Mouse (Mus musculus) midbrain, embryonic 10.5 days (tissue): ENCODE data around the gene Gm43517. TPM values are rescaled to one million over a fixed set of nuclear protein-coding genes. Genes with fewer than 3 reads are reported as not detected.

Experiments used
- DNase-seq: peaks from one replicate; pipeline ENCODE4 v3.0.0-alpha.2; 2017; ENCODE audit warnings: low spot score
- H3K27ac ChIP-seq: fragments of 300-500 bp; sonication (generic); replicated peaks from 2 replicates; pipeline ENCODE4 v1.5.1; 2016; ENCODE audit warnings: mild to moderate bottlenecking
- H3K27me3 ChIP-seq: fragments of 300-500 bp; sonication (generic); 2 replicates; pipeline ENCODE4 v1.6.1; 2016; ENCODE audit warnings: low read depth, mild to moderate bottlenecking; ENCODE audit not compliant: poor library complexity, severe bottlenecking
- H3K36me3 ChIP-seq: fragments of 300-500 bp; sonication (generic); 2 replicates; pipeline ENCODE4 v1.6.1; 2016; ENCODE audit warnings: mild to moderate bottlenecking, moderate library complexity
- H3K4me1 ChIP-seq: fragments of 300-500 bp; sonication (generic); 2 replicates; pipeline ENCODE4 v1.6.1; 2016
- H3K4me3 ChIP-seq: fragments of 300-500 bp; sonication (generic); 2 replicates; pipeline ENCODE4 v1.5.1; 2016; ENCODE audit warnings: mild to moderate bottlenecking, moderate library complexity
- H3K9me3 ChIP-seq: fragments of 300-500 bp; sonication (generic); replicated peaks from 2 replicates; pipeline ENCODE4 v1.6.1; 2016; ENCODE audit warnings: mild to moderate bottlenecking
- WGBS: fragments of 180-500 bp; shearing (Covaris S2); methylation state at CpG from one replicate; pipeline ENCODE4 v1.1.7; 2016; 5-methylcytosine and 5-hydroxymethylcytosine counted together
- polyA plus RNA-seq: library from polyadenylated mRNA; unstranded; fragments of >200 nt; fragmentation: Nextera tagmentation; extraction: Ambion mirVana; gene quantifications from 2 replicates; pipeline ENCODE4 v1.2.1, GENCODE M21; 2016

Gm43517 gene
- polyA plus RNA-seq, 1 experiment from 2014 or later = not detected

DNA sequence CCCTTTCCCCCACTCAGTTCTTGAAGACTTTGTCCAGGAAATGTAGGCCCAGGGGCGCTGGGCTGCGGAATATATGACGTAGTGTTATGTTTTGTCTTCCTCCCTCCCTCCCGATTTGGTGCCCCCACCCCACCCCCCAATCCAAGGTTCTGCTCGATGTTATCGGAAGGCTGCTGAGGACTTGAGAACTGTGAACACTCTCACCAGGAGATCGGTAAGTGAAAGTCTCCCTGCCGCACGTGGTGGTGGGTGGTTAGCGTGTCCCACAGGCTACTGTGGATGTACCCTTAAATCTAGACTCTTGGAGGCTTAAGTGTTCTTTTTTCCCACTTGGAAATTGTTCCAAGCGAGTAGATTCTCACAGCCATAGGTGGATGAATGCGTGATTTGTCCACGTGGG is 5.3 kb downstream of the Gm43517 start:
- H3K4me3 ChIP-seq = no peak overlapping the region
- DNase-seq = peak; percentile 25
- no peaks in the 10 kb centered on the region for H3K9me3 ChIP-seq
- no peaks in the 10 kb centered on the region for H3K36me3 ChIP-seq
- H3K4me1 ChIP-seq = 0 out of 2 replicates have a peak, but pooled peaks cover 4% of the 10 kb centered on the region
- WGBS = 1% methylated on average over 13 of the region's 13 CpGs
- peaks cover 100% of the 10 kb centered on the region for H3K27me3 ChIP-seq
- no peak overlapping the region for H3K27ac ChIP-seq

DNA sequence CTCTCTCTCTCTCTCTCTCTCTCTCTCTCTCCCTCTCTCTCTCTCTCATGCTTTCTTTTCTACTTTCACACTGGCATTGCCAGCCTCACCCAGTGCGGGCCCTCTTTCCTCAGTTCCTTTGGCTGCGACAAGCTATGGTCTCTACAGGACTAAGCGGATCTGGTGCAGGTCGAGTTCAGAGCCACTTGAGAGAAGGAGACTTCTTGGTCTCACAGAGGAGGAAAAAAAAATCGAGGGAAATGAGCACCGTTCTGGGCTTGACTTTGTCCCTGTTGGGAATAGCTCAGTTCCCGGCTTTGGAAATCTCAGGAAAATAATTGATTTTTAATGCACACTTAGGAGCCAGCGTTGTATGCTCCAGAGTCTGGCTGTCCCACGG is 5.9 kb downstream of the Gm43517 start:
- H3K27ac ChIP-seq = no peak overlapping the region
- 1% methylated on average over 9 of the region's 9 CpGs for WGBS
- no peaks in the 10 kb centered on the region for H3K9me3 ChIP-seq
- H3K4me1 ChIP-seq = 0 out of 2 replicates have a peak, but pooled peaks cover 2% of the 10 kb centered on the region
- H3K27me3 ChIP-seq = peaks cover 100% of the 10 kb centered on the region
- no peak for DNase-seq
- peak overlapping the region; percentile 49 for H3K4me3 ChIP-seq
- H3K36me3 ChIP-seq = no peaks in the 10 kb centered on the region

DNA sequence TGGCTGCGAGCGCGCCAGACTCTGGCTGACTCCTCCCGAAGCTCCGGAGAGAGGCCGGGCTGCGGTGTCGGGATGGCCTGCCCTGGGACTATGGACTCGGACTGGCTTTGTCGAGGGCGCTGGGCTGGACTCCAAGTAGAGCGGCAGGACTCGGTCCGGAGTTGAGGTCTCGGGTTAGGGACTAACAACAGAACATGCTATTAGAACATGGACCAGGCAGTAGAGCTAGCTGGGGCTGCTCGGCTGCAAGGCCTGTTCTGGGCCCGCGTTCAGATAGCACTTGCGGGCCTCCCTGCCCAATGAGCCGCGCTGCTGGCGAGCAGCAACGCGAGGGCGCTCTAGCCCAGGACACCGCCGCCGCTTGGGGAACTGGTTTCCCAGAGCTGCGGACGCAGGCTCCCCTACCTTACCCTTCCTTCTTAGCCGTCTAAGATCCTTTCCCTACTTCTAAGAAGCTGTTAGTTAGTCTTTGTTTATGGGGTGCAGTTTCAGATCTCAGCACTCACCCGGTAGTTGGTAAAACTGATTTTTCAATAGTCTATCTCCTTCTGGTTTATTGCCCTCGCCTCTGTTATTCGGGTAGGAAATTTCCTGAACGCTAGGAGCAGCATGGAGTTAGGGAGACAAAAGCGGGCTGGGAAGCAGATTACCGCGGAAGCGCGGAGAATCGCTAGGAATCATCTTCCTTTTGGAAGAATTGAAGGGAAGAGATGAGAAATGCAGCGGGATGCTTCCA is 6.5 kb downstream of the Gm43517 start:
- Histone ChIP-seq H3K27ac (0 out of 2 replicates have a peak overlapping the region, but pooled peaks have one; percentile 6), H3K36me3 (no peaks in the 10 kb centered on the region), H3K4me3 (peak overlapping the region; percentile 49), H3K4me1 (0 out of 2 replicates have a peak, but pooled peaks cover 2% of the 10 kb centered on the region), H3K9me3 (no peaks in the 10 kb centered on the region), H3K27me3 (peaks cover 100% of the 10 kb centered on the region)
- WGBS = under 1% methylated on average over 42 of the region's 42 CpGs
- peak; percentile 88 for DNase-seq

GRCm38 (mm10) chr12:49392041-49392390 is 7.0 kb downstream of the Gm43517 start:
- WGBS = 2% methylated on average over 10 of the region's 10 CpGs
- H3K4me1 ChIP-seq = 0 out of 2 replicates have a peak, but pooled peaks cover 2% of the 10 kb centered on the region
- no peaks in the 10 kb centered on the region for H3K9me3 ChIP-seq
- H3K27me3 ChIP-seq = peaks cover 100% of the 10 kb centered on the region
- H3K27ac ChIP-seq = no peak overlapping the region
- DNase-seq = no peak
- no peaks in the 10 kb centered on the region for H3K36me3 ChIP-seq
- H3K4me3 ChIP-seq = peak overlapping the region; percentile 49

DNA sequence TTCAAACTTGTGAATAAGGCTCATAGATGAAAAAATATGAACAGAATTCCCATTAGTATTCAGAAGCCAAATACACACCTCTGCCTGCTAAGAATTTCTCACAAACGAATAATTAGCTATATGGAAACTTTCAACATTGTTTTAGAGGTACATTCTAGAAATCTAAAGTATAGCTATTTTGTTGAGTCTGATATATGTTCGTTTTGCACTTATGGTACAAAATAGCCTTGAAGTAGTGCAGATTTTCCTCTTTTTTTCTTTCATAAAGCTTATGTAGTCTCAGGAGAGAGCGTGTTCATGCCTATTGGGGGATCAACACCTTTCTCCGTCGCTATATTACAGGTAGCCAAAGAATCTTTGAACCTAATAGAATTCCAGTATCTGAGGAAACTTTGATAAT is 7.9 kb downstream of the Gm43517 start:
- no peak overlapping the region for H3K4me3 ChIP-seq
- 4% methylated on average over 5 of the region's 5 CpGs for WGBS
- no peak for DNase-seq

DNA sequence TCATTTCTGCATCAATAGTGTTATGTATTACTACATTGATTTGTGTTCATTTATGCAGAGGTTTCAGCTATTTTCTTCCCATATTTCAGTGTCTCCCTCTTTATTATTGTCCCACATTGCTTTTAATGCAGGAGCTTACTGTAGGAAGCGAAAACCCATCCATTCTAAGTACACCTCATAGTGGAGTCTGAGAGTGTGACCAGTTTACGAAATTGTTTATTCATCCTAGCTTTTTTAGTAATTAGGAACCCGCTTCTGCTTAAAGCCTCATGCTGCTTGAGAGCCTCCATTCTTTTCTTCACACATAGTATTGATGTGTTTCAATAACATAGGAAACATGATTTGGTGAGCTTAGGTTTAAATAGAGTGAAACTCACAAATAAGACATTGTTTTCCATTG is 8.7 kb downstream of the Gm43517 start:
- 4% methylated on average over 3 of the region's 3 CpGs for WGBS
- peaks cover 100% of the 10 kb centered on the region for H3K27me3 ChIP-seq
- no peak overlapping the region for H3K27ac ChIP-seq
- H3K36me3 ChIP-seq = no peaks in the 10 kb centered on the region
- DNase-seq = no peak
- no peak overlapping the region for H3K4me3 ChIP-seq
- 0 out of 2 replicates have a peak, but pooled peaks cover 2% of the 10 kb centered on the region for H3K4me1 ChIP-seq
- H3K9me3 ChIP-seq = no peaks in the 10 kb centered on the region

More for the DNA sequence above, 7.9 kb downstream of the Gm43517 start:
- no peaks in the 10 kb centered on the region for H3K36me3 ChIP-seq
- H3K9me3 ChIP-seq = no peaks in the 10 kb centered on the region
- H3K27ac ChIP-seq = no peak overlapping the region
- 0 out of 2 replicates have a peak, but pooled peaks cover 2% of the 10 kb centered on the region for H3K4me1 ChIP-seq
- H3K27me3 ChIP-seq = peaks cover 100% of the 10 kb centered on the region

DNA sequence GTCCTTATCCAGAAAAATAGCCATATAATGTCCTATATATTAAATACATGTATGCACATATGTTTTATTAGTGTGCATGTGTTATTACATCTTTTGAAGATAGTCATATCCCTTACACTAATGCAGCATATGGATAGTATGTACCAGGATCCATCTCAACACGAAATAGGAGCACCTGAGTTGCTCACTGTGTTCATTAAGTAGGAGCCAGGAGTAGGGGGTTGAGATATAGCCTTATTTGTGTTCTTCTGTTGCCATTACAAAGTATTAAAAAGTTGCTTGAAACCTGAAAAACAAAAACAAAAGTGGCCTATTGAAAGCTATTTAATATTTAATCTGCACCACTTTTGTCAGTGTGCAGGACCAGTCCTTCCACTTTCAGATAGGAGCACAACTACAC is 9.2 kb downstream of the Gm43517 start:
- H3K4me3 ChIP-seq = no peak overlapping the region
- 0% methylated on average over 1 of the region's 1 CpGs for WGBS
- H3K27ac ChIP-seq = no peak overlapping the region
- DNase-seq = no peak
- H3K27me3 ChIP-seq = peaks cover 100% of the 10 kb centered on the region
- 0 out of 2 replicates have a peak, but pooled peaks cover 2% of the 10 kb centered on the region for H3K4me1 ChIP-seq
- no peaks in the 10 kb centered on the region for H3K36me3 ChIP-seq
- no peaks in the 10 kb centered on the region for H3K9me3 ChIP-seq

DNA sequence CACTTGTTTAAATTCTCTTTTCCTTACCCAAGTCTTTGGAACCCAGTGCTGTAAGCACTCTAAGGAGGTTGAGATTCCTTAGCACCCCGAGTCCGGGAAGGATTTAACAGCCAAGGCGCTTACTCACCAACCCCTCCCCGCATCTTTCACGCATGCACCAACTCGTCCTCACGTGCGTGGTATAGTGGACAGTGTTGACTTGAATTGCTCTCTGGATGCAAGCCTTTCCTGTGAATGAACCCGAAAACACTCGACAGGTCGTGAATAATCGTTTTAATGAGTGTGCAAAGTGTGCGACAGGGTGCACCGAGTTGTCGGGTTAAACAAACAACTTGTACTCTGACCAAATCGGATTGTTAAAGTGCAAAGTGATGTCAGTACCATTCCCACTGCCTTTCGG is 9.9 kb downstream of the Gm43517 start:
- no peaks in the 10 kb centered on the region for H3K9me3 ChIP-seq
- 0 out of 2 replicates have a peak, but pooled peaks cover 2% of the 10 kb centered on the region for H3K4me1 ChIP-seq
- WGBS = under 1% methylated on average over 17 of the region's 17 CpGs
- no peak overlapping the region for H3K27ac ChIP-seq
- peaks cover 100% of the 10 kb centered on the region for H3K27me3 ChIP-seq
- DNase-seq = peak; percentile 47
- no peaks in the 10 kb centered on the region for H3K36me3 ChIP-seq
- H3K4me3 ChIP-seq = no peak overlapping the region

DNA sequence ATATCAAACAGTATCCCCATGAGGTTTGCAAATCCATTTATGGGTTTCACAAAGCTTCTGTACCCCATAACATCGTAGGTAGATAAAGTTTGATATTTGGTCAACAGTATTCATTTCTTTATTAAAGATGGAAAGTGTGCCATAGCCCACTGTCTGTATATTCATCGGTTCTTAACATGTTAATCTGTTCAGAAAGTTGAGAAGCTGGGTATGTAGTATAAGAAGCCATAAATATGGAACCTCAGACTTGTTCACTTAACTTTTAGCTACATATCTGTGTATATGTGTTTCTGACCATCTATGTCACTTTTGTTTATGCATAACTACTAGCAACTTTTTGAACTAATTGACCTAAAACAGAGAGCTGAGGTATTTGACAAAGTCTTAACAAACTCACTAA is 11.0 kb downstream of the Gm43517 start:
- DNase-seq = no peak
- Histone ChIP-seq H3K4me3 (no peak overlapping the region), H3K36me3 (no peaks in the 10 kb centered on the region), H3K4me1 (peaks cover 8% of the 10 kb centered on the region), H3K9me3 (no peaks in the 10 kb centered on the region), H3K27me3 (peaks cover 100% of the 10 kb centered on the region), H3K27ac (no peak overlapping the region)
- 17% methylated on average over 2 of the region's 2 CpGs for WGBS

DNA sequence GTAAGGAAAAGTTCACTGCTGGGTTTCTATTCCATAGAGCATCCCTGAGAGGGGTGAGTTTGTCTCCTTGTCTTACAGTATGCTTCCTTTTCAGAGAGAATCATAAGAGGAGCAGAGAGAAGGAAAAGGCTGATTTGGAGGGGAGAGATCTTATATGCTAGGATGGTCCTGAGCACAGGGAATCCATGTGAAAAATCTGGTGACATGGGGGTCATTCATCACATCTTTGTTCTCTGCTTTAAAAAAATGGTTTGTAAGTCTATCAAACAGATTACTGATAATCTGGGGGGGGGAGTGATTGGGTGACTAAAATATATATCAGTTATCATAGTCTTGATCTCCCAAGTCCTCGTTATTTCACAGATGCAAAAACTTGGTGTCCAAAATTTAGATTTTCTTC is 11.8 kb downstream of the Gm43517 start:
- Histone ChIP-seq H3K36me3 (no peaks in the 10 kb centered on the region), H3K4me3 (no peak overlapping the region), H3K27me3 (peaks cover 100% of the 10 kb centered on the region), H3K9me3 (no peaks in the 10 kb centered on the region), H3K4me1 (peaks cover 13% of the 10 kb centered on the region), H3K27ac (no peak overlapping the region)
- DNase-seq = no peak
- 34% methylated on average over 1 of the region's 1 CpGs for WGBS

DNA sequence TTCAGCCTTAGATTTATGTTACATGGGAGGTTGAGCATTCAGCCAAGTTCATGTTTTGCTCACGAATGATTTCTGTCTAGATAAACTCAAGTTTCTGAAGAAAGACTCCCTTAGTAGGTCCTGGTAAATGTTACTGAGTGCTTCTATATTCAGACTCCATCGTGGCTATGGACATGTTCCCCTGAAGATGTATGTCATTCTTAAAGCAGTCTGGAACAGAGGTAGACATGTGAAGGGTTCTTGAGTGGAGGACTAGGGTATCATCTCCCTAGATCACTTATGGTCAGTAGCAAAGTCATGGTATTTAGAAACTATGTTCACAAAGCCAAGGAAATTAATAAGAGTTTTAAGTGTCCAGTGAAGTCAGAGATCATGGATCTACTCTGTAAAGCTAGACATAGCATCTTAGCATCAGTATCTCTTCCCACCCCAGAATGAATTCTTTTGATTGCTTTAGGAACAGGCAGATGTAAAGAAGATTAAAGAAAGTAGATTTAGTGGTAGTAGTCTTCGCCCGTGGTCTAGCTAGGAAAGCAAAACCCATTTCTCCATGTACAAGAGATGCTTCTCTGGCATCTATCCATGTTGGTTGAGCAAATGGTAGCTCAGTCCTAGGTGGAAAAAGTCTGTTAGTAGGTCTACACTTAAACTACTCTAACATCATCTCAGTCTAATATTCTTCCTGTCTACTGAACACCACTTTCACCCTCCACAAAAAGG is 12.6 kb downstream of the Gm43517 start:
- H3K36me3 ChIP-seq = no peaks in the 10 kb centered on the region
- H3K9me3 ChIP-seq = no peaks in the 10 kb centered on the region
- no peak overlapping the region for H3K4me3 ChIP-seq
- H3K4me1 ChIP-seq = peaks cover 15% of the 10 kb centered on the region
- no peak for DNase-seq
- H3K27me3 ChIP-seq = peaks cover 100% of the 10 kb centered on the region
- no peak overlapping the region for H3K27ac ChIP-seq
- 17% methylated on average over 4 of the region's 4 CpGs for WGBS

- no peak for DNase-seq
- Histone ChIP-seq H3K4me1 (peaks cover 15% of the 10 kb centered on the region), H3K4me3 (no peak overlapping the region), H3K36me3 (no peaks in the 10 kb centered on the region), H3K27ac (no peak overlapping the region), H3K9me3 (no peaks in the 10 kb centered on the region), H3K27me3 (peaks cover 100% of the 10 kb centered on the region)
Observed at GRCm38 (mm10) chr12:49398163-49398540, 13.2 kb downstream of the Gm43517 start.

DNA sequence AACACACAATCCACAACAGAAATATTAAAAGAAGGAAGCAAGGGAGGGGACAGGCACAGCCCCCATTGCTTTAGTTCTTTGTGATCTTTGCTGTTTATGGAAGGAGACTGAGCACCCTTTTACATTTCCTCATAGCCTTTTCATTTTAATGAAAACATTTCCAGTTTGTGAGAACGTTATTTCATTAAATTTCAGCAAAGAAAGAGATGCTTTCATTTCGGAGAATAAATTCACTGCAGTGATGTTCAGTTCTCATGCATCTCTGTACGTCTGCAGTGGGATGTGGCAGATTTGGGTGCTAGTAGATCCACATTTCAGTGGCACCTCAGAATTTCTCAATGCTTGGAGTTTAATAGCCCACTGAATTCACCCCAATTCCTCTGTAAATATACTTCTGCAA is 13.7 kb downstream of the Gm43517 start:
- Histone ChIP-seq H3K27me3 (peaks cover 100% of the 10 kb centered on the region), H3K36me3 (no peaks in the 10 kb centered on the region), H3K27ac (no peak overlapping the region), H3K4me3 (no peak overlapping the region), H3K4me1 (peaks cover 15% of the 10 kb centered on the region), H3K9me3 (no peaks in the 10 kb centered on the region)
- DNase-seq = no peak
- WGBS = 12% methylated on average over 3 of the region's 3 CpGs
